Mouse (Mus musculus) liver, postnatal 0 days (tissue): ENCODE data around the gene Ankrd35. TPM values are rescaled to one million over a fixed set of nuclear protein-coding genes. Genes with fewer than 3 reads are reported as not detected.

ENCODE experiments used
- ATAC-seq: fragments of 200-750 bp; cut with Nextera tagmentation; 2 replicates; pipeline ENCODE4 v1.8.0; 2017; ENCODE audit warnings: mild to moderate bottlenecking, moderate library complexity
- DNase-seq: peaks from one replicate; pipeline ENCODE4 v3.0.0-alpha.2; 2016
- H3K27ac ChIP-seq: fragments of 300-500 bp; sonication (generic); 2 replicates; pipeline ENCODE4 v1.5.1; 2014; ENCODE audit warnings: antibody characterized with exemption, moderate library complexity, mild to moderate bottlenecking, low read depth
- H3K27me3 ChIP-seq: fragments of 300-500 bp; sonication (generic); 2 replicates; pipeline ENCODE4 v1.6.1; 2014; ENCODE audit warnings: low read length, control low read depth, mixed read lengths; ENCODE audit not compliant: insufficient read depth
- H3K36me3 ChIP-seq: fragments of 300-500 bp; sonication (generic); replicated peaks from 2 replicates; pipeline ENCODE4 v1.6.1; 2014; ENCODE audit warnings: mild to moderate bottlenecking, control low read depth, low read length, moderate library complexity, mixed read lengths; ENCODE audit not compliant: insufficient read depth
- H3K4me1 ChIP-seq: fragments of 300-500 bp; sonication (generic); 2 replicates; pipeline ENCODE4 v1.6.1; 2014; ENCODE audit warnings: antibody characterized with exemption, mild to moderate bottlenecking, control low read depth; ENCODE audit not compliant: insufficient read depth
- H3K4me2 ChIP-seq: fragments of 300-500 bp; sonication (generic); 2 replicates; pipeline ENCODE4 v1.6.1; 2014; ENCODE audit warnings: low read depth, mild to moderate bottlenecking, low read length, moderate library complexity, mixed read lengths
- H3K4me3 ChIP-seq: fragments of 300-500 bp; sonication (generic); 2 replicates; pipeline ENCODE4 v1.5.1; 2014; ENCODE audit warnings: low read depth, low read length
- H3K9ac ChIP-seq: fragments of 300-500 bp; sonication (generic); replicated peaks from 2 replicates; pipeline ENCODE4 v1.6.1; 2014; ENCODE audit warnings: mild to moderate bottlenecking, moderate library complexity
- H3K9me3 ChIP-seq: fragments of 300-500 bp; sonication (generic); 2 replicates; pipeline ENCODE4 v1.6.1; 2016; ENCODE audit warnings: mild to moderate bottlenecking, control low read depth, low read length, mixed read lengths
- CTCF ChIP-seq: sonication (generic); IDR thresholded peaks from 2 replicates; pipeline ENCODE4 v1.5.1; 2016; ENCODE audit warnings: antibody characterized with exemption, low read depth
- EP300 ChIP-seq: IDR thresholded peaks from 2 replicates; pipeline ENCODE4 v1.6.1; 2016; ENCODE audit warnings: antibody characterized with exemption, low read depth, mild to moderate bottlenecking
- WGBS: fragments of 180-500 bp; shearing (Covaris S2); extraction: QIAGEN DNeasy Blood & Tissue Kit; methylation state at CpG from one replicate; pipeline ENCODE4 v1.1.7; 2014; ENCODE audit not compliant: insufficient replicate concordance; 5-methylcytosine and 5-hydroxymethylcytosine counted together
- polyA plus RNA-seq: library from polyadenylated mRNA; unstranded; fragments of >200 nt; fragmentation: Nextera tagmentation; extraction: Ambion mirVana; gene quantifications from 2 replicates; pipeline ENCODE4 v1.2.1, GENCODE M21; 2015

The Ankrd35 gene
- polyA plus RNA-seq, 1 experiment from 2014 or later: 0.45 TPM

- WGBS: 92% methylated on average over 5 of the region's 5 CpGs
- Histone ChIP-seq H3K4me1 (peaks cover 12% of the 10 kb centered on the region), H3K36me3 (no peaks in the 10 kb centered on the region), H3K9me3 (no peaks in the 10 kb centered on the region), H3K4me2 (no peak overlapping the region), H3K9ac (no peak overlapping the region), H3K27ac (no peak overlapping the region), H3K27me3 (peaks cover 19% of the 10 kb centered on the region), H3K4me3 (no peak overlapping the region)
- ATAC-seq (no peak), DNase-seq (no peak)
- TF ChIP-seq CTCF (no peak), EP300 (no peak)
These were observed 1.4 kb upstream of the Ankrd35 start for GRCm38 (mm10) chr3:96668424-96669067.

GRCm38 (mm10) chr3:96671519-96671918, 1.6 kb downstream of the Ankrd35 start:
- H3K36me3 ChIP-seq: no peaks in the 10 kb centered on the region
- no peak for ATAC-seq
- WGBS: 88% methylated on average over 5 of the region's 5 CpGs

GRCm38 (mm10) chr3:96673514-96673913, 3.6 kb downstream of the Ankrd35 start:
- no peak for ATAC-seq
- H3K4me1 ChIP-seq: peaks cover 4% of the 10 kb centered on the region
- WGBS: 72% methylated on average over 4 of the region's 4 CpGs
- no peaks in the 10 kb centered on the region for H3K36me3 ChIP-seq
- TF ChIP-seq EP300 (no peak), CTCF (no peak)
- DNase-seq: no peak
- no peak overlapping the region for H3K4me3 ChIP-seq
- H3K27ac ChIP-seq: no peak overlapping the region
- H3K9me3 ChIP-seq: no peaks in the 10 kb centered on the region
- no peak overlapping the region for H3K4me2 ChIP-seq
- no peak overlapping the region for H3K9ac ChIP-seq
- peaks cover 19% of the 10 kb centered on the region for H3K27me3 ChIP-seq

More at GRCm38 (mm10) chr3:96671519-96671918, 1.6 kb downstream of the Ankrd35 start:
- no peak overlapping the region for H3K27ac ChIP-seq
- H3K27me3 ChIP-seq: peaks cover 19% of the 10 kb centered on the region
- H3K4me3 ChIP-seq: no peak overlapping the region
- no peak overlapping the region for H3K4me2 ChIP-seq
- H3K9me3 ChIP-seq: no peaks in the 10 kb centered on the region
- TF ChIP-seq EP300: no peak
- TF ChIP-seq CTCF: no peak
- no peak overlapping the region for H3K9ac ChIP-seq
- DNase-seq: no peak
- H3K4me1 ChIP-seq: peaks cover 4% of the 10 kb centered on the region

GRCm38 (mm10) chr3:96674442-96674841, 4.5 kb downstream of the Ankrd35 start:
- ATAC-seq: no peak
- H3K9ac ChIP-seq: no peak overlapping the region
- TF ChIP-seq EP300: no peak
- no peak for TF ChIP-seq CTCF
- peaks cover 16% of the 10 kb centered on the region for H3K27me3 ChIP-seq
- peaks cover 4% of the 10 kb centered on the region for H3K4me1 ChIP-seq
- no peak for DNase-seq
- H3K9me3 ChIP-seq: no peaks in the 10 kb centered on the region
- no peak overlapping the region for H3K4me3 ChIP-seq
- no peaks in the 10 kb centered on the region for H3K36me3 ChIP-seq
- no peak overlapping the region for H3K27ac ChIP-seq
- H3K4me2 ChIP-seq: no peak overlapping the region
- 73% methylated on average over 8 of the region's 8 CpGs for WGBS

- Histone ChIP-seq H3K4me1 (peaks cover 4% of the 10 kb centered on the region), H3K4me2 (no peak overlapping the region), H3K36me3 (no peaks in the 10 kb centered on the region), H3K4me3 (no peak overlapping the region), H3K9me3 (no peaks in the 10 kb centered on the region), H3K27ac (no peak overlapping the region), H3K27me3 (peaks cover 17% of the 10 kb centered on the region), H3K9ac (no peak overlapping the region)
- TF ChIP-seq EP300 (no peak), CTCF (no peak)
- 58% methylated on average over 3 of the region's 3 CpGs for WGBS
- ATAC-seq (no peak), DNase-seq (no peak)
These were observed 5.2 kb downstream of the Ankrd35 start for GRCm38 (mm10) chr3:96675171-96675570.

GRCm38 (mm10) chr3:96675690-96676089, 5.8 kb downstream of the Ankrd35 start:
- ATAC-seq: no peak
- no peak overlapping the region for H3K4me3 ChIP-seq
- WGBS: 67% methylated on average over 3 of the region's 3 CpGs

More at GRCm38 (mm10) chr3:96675690-96676089, 5.8 kb downstream of the Ankrd35 start:
- TF ChIP-seq CTCF (no peak), EP300 (no peak)
- no peaks in the 10 kb centered on the region for H3K4me1 ChIP-seq
- no peaks in the 10 kb centered on the region for H3K9me3 ChIP-seq
- H3K27ac ChIP-seq: no peak overlapping the region
- H3K9ac ChIP-seq: no peak overlapping the region
- no peak for DNase-seq
- H3K36me3 ChIP-seq: no peaks in the 10 kb centered on the region
- H3K27me3 ChIP-seq: peaks cover 15% of the 10 kb centered on the region
- H3K4me2 ChIP-seq: no peak overlapping the region
